Mouse (Mus musculus): ENCODE data around the gene Nrbp1. TPM values are rescaled to one million over a fixed set of nuclear protein-coding genes. Genes with fewer than 3 reads are reported as not detected.

Gene Nrbp1
- polyA plus RNA-seq, 1 experiment = 59.1 TPM

- TF ChIP-seq MYOG (IDR thresholded peaks at IDR 0.05; ENCODE audit: control insufficient read depth, extremely low read depth, insufficient read length) (no peak), MYOD1 (IDR thresholded peaks at IDR 0.05; ENCODE audit: control insufficient read depth, insufficient read length, low read depth) (no peak), MAX (IDR thresholded peaks at IDR 0.05) (no peak), USF1 (IDR thresholded peaks at IDR 0.05; ENCODE audit: low read depth) (no peak), CEBPB (IDR thresholded peaks at IDR 0.05; ENCODE audit: low read depth) (no peak), CTCF (IDR thresholded peaks at IDR 0.05; ENCODE audit: control insufficient read depth, insufficient read depth, insufficient read length) (no peak), FOSL1 (IDR thresholded peaks at IDR 0.05; ENCODE audit: insufficient read depth, low read length, poor library complexity, severe bottlenecking) (no peak)
- Histone ChIP-seq H3K79me3 (ENCODE audit: low read depth) (no peaks in the 10 kb centered on the region), H3K36me3 (ENCODE audit: control insufficient read depth, insufficient read depth) (peaks cover 64% of the 10 kb centered on the region), H3K27me3 (ENCODE audit: control insufficient read depth, insufficient read depth, insufficient read length) (no peaks in the 10 kb centered on the region), H3K4me3 (ENCODE audit: insufficient read depth, poor library complexity, severe bottlenecking) (no peak overlapping the region), H3K79me2 (ENCODE audit: control insufficient read depth, insufficient read depth) (no peaks in the 10 kb centered on the region), H3ac (ENCODE audit: control insufficient read depth, insufficient read length, low read depth) (no peak overlapping the region)
Measured at GRCm38 (mm10) chr5:31250716-31251115, 10.1 kb downstream of the Nrbp1 start.

GRCm38 (mm10) chr5:31251541-31252101, 11.0 kb downstream of the Nrbp1 start, which contains the start of gene Krtcap3:
Krtcap3 (plus strand) TSS chr5:31251691.
- TF ChIP-seq CEBPB (IDR thresholded peaks at IDR 0.05; ENCODE audit: low read depth) (no peak), MYOD1 (IDR thresholded peaks at IDR 0.05; ENCODE audit: control insufficient read depth, insufficient read length, low read depth) (no peak), MYOG (IDR thresholded peaks at IDR 0.05; ENCODE audit: control insufficient read depth, extremely low read depth, insufficient read length) (no peak), FOSL1 (IDR thresholded peaks at IDR 0.05; ENCODE audit: insufficient read depth, low read length, poor library complexity, severe bottlenecking) (no peak), USF1 (IDR thresholded peaks at IDR 0.05; ENCODE audit: low read depth) (no peak), MAX (IDR thresholded peaks at IDR 0.05) (no peak), CTCF (IDR thresholded peaks at IDR 0.05; ENCODE audit: control insufficient read depth, insufficient read depth, insufficient read length) (no peak)
- H3K4me3 ChIP-seq (ENCODE audit: insufficient read depth, poor library complexity, severe bottlenecking) = no peak within 1 kb of the TSS

GRCm38 (mm10) chr5:31252151-31252550, 11.5 kb downstream of the Nrbp1 start:
- no peaks in the 10 kb centered on the region for H3K27me3 ChIP-seq (ENCODE audit: control insufficient read depth, insufficient read depth, insufficient read length)
- no peak overlapping the region for H3K4me3 ChIP-seq (ENCODE audit: insufficient read depth, poor library complexity, severe bottlenecking)
- no peak for TF ChIP-seq CTCF (IDR thresholded peaks at IDR 0.05; ENCODE audit: control insufficient read depth, insufficient read depth, insufficient read length)
- no peak for TF ChIP-seq CEBPB (IDR thresholded peaks at IDR 0.05; ENCODE audit: low read depth)
- no peak for TF ChIP-seq MAX (IDR thresholded peaks at IDR 0.05)
- no peak for TF ChIP-seq USF1 (IDR thresholded peaks at IDR 0.05; ENCODE audit: low read depth)
- no peak for TF ChIP-seq MYOD1 (IDR thresholded peaks at IDR 0.05; ENCODE audit: control insufficient read depth, insufficient read length, low read depth)
- no peak for TF ChIP-seq FOSL1 (IDR thresholded peaks at IDR 0.05; ENCODE audit: insufficient read depth, low read length, poor library complexity, severe bottlenecking)
- no peak for TF ChIP-seq MYOG (IDR thresholded peaks at IDR 0.05; ENCODE audit: control insufficient read depth, extremely low read depth, insufficient read length)
- peaks cover 51% of the 10 kb centered on the region for H3K36me3 ChIP-seq (ENCODE audit: control insufficient read depth, insufficient read depth)
- no peaks in the 10 kb centered on the region for H3K79me2 ChIP-seq (ENCODE audit: control insufficient read depth, insufficient read depth)
- no peaks in the 10 kb centered on the region for H3K79me3 ChIP-seq (ENCODE audit: low read depth)
- H3ac ChIP-seq (ENCODE audit: control insufficient read depth, insufficient read length, low read depth) = no peak overlapping the region

More at GRCm38 (mm10) chr5:31251541-31252101, 11.0 kb downstream of the Nrbp1 start, which contains the start of gene Krtcap3:
- no peak within 1 kb of the TSS for H3ac ChIP-seq (ENCODE audit: control insufficient read depth, insufficient read length, low read depth)
- no peaks in the 10 kb centered on the region for H3K79me2 ChIP-seq (ENCODE audit: control insufficient read depth, insufficient read depth)
- no peaks in the 10 kb centered on the region for H3K79me3 ChIP-seq (ENCODE audit: low read depth)
- peaks cover 55% of the 10 kb centered on the region for H3K36me3 ChIP-seq (ENCODE audit: control insufficient read depth, insufficient read depth)
- H3K27me3 ChIP-seq (ENCODE audit: control insufficient read depth, insufficient read depth, insufficient read length) = no peaks in the 10 kb centered on the region

GRCm38 (mm10) chr5:31252795-31253545, 12.3 kb downstream of the Nrbp1 start:
- no peak for TF ChIP-seq CTCF (IDR thresholded peaks at IDR 0.05; ENCODE audit: control insufficient read depth, insufficient read depth, insufficient read length)
- TF ChIP-seq MAX (IDR thresholded peaks at IDR 0.05) = no peak
- TF ChIP-seq MYOG (IDR thresholded peaks at IDR 0.05; ENCODE audit: control insufficient read depth, extremely low read depth, insufficient read length) = no peak
- TF ChIP-seq USF1 (IDR thresholded peaks at IDR 0.05; ENCODE audit: low read depth) = no peak
- no peak for TF ChIP-seq MYOD1 (IDR thresholded peaks at IDR 0.05; ENCODE audit: control insufficient read depth, insufficient read length, low read depth)
- Histone ChIP-seq H3K27me3 (ENCODE audit: control insufficient read depth, insufficient read depth, insufficient read length) (no peaks in the 10 kb centered on the region), H3K79me2 (ENCODE audit: control insufficient read depth, insufficient read depth) (no peaks in the 10 kb centered on the region), H3K79me3 (ENCODE audit: low read depth) (no peaks in the 10 kb centered on the region), H3K4me3 (ENCODE audit: insufficient read depth, poor library complexity, severe bottlenecking) (no peak overlapping the region), H3ac (ENCODE audit: control insufficient read depth, insufficient read length, low read depth) (no peak overlapping the region), H3K36me3 (ENCODE audit: control insufficient read depth, insufficient read depth) (peaks cover 44% of the 10 kb centered on the region)

GRCm38 (mm10) chr5:31253806-31254205, 13.1 kb downstream of the Nrbp1 start:
- Histone ChIP-seq H3K79me3 (ENCODE audit: low read depth) (no peaks in the 10 kb centered on the region), H3K4me3 (ENCODE audit: insufficient read depth, poor library complexity, severe bottlenecking) (no peak overlapping the region), H3ac (ENCODE audit: control insufficient read depth, insufficient read length, low read depth) (no peak overlapping the region), H3K36me3 (ENCODE audit: control insufficient read depth, insufficient read depth) (peaks cover 36% of the 10 kb centered on the region), H3K27me3 (ENCODE audit: control insufficient read depth, insufficient read depth, insufficient read length) (no peaks in the 10 kb centered on the region), H3K79me2 (ENCODE audit: control insufficient read depth, insufficient read depth) (no peaks in the 10 kb centered on the region)
- no peak for TF ChIP-seq FOSL1 (IDR thresholded peaks at IDR 0.05; ENCODE audit: insufficient read depth, low read length, poor library complexity, severe bottlenecking)
- no peak for TF ChIP-seq CEBPB (IDR thresholded peaks at IDR 0.05; ENCODE audit: low read depth)
- no peak for TF ChIP-seq CTCF (IDR thresholded peaks at IDR 0.05; ENCODE audit: control insufficient read depth, insufficient read depth, insufficient read length)
- no peak for TF ChIP-seq MAX (IDR thresholded peaks at IDR 0.05)
- no peak for TF ChIP-seq USF1 (IDR thresholded peaks at IDR 0.05; ENCODE audit: low read depth)
- no peak for TF ChIP-seq MYOD1 (IDR thresholded peaks at IDR 0.05; ENCODE audit: control insufficient read depth, insufficient read length, low read depth)
- TF ChIP-seq MYOG (IDR thresholded peaks at IDR 0.05; ENCODE audit: control insufficient read depth, extremely low read depth, insufficient read length) = no peak

Data from C2C12 (cell line).